In genomic region chr12:9258221-9258620, GRCm38 (mm10) we compare ENCODE assay signal across 24 mouse cellular contexts.
DNase-seq lines count a peak whose midpoint lies in the region; ATAC-seq lines count a peak whose summit lies in the region.
"Had no signal": no experiment of that assay in that cellular context is flagged by ENCODE, and none has a peak within 500 bp of the region (broad histone marks: within the 10 kb centered on the region; RNA-seq: fewer than 3 reads in every experiment).

No protein-coding gene starts in this region.

- peaks cover 7% of the 10 kb centered on the region; the same call in 1 of the 2 replicates for H3K27me3 ChIP-seq in limb, embryonic 11.5 days (ENCODE audit: control insufficient read depth, insufficient read depth, low read length)
- H3K27me3 ChIP-seq in neural tube, embryonic 14.5 days (ENCODE audit: control insufficient read depth, insufficient read depth, low read length), result no peaks in the 10 kb centered on the region
- H3K27me3 ChIP-seq in forebrain, embryonic 15.5 days, result no peaks in the 10 kb centered on the region
- H3K27me3 ChIP-seq: embryonic facial prominence, embryonic 12.5 days; embryonic facial prominence, embryonic 15.5 days; heart, embryonic 13.5 days had no signal

- WGBS in limb, embryonic 11.5 days, result 3% methylated on average over 1 of the region's 1 CpGs
- WGBS in neural tube, embryonic 14.5 days, result 14% methylated on average over 1 of the region's 1 CpGs
- 71% methylated on average over 1 of the region's 1 CpGs for WGBS in forebrain, embryonic 15.5 days

- no peaks in the 10 kb centered on the region for H3K9me3 ChIP-seq in limb, embryonic 11.5 days (ENCODE audit: control insufficient read depth, low read length)
- no peaks in the 10 kb centered on the region for H3K9me3 ChIP-seq in neural tube, embryonic 14.5 days (ENCODE audit: control insufficient read depth, low read length)
- H3K9me3 ChIP-seq in forebrain, embryonic 15.5 days, result no peaks in the 10 kb centered on the region
- H3K9me3 ChIP-seq: embryonic facial prominence, embryonic 12.5 days; embryonic facial prominence, embryonic 15.5 days; heart, embryonic 10.5 days; heart, embryonic 13.5 days had no signal

- peak; percentile 56; the same call in 1 of the 2 replicates for ATAC-seq in limb, embryonic 11.5 days (ENCODE audit: insufficient number of reproducible peaks, low FRiP score, low TSS enrichment, low read depth)
- peak; percentile 58; the same call in 1 of the 2 replicates for ATAC-seq in neural tube, embryonic 14.5 days (ENCODE audit: low read depth)
- ATAC-seq in forebrain, embryonic 15.5 days (replicated peaks), result no peak
- ATAC-seq: activated CD4-positive, CD25-positive, alpha-beta regulatory T cell, adult 4 months; forebrain, embryonic 14.5 days; hindbrain, postnatal 0 days; inflammation-experienced regulatory T-cells, adult 6 months had no signal

- no peaks in the 10 kb centered on the region; the same call in 1 of the 2 replicates for H3K36me3 ChIP-seq in limb, embryonic 11.5 days (ENCODE audit: control insufficient read depth, insufficient read depth, low read length)
- H3K36me3 ChIP-seq in neural tube, embryonic 14.5 days (ENCODE audit: control insufficient read depth, insufficient read depth, low read length), result no peaks in the 10 kb centered on the region
- no peaks in the 10 kb centered on the region for H3K36me3 ChIP-seq in forebrain, embryonic 15.5 days
- H3K36me3 ChIP-seq: embryonic facial prominence, embryonic 12.5 days; embryonic facial prominence, embryonic 15.5 days; heart, embryonic 10.5 days; heart, embryonic 13.5 days had no signal

- H3K27ac ChIP-seq in limb, embryonic 11.5 days (replicated peaks; ENCODE audit: low read depth, low read length), result no peak overlapping the region
- no peak overlapping the region for H3K27ac ChIP-seq in neural tube, embryonic 14.5 days (ENCODE audit: low read depth, low read length)
- H3K27ac ChIP-seq in forebrain, embryonic 15.5 days (replicated peaks), result no peak overlapping the region
- H3K27ac ChIP-seq: embryonic facial prominence, embryonic 12.5 days; embryonic facial prominence, embryonic 15.5 days; heart, adult 2 months; heart, embryonic 10.5 days; heart, embryonic 13.5 days; hindbrain, embryonic 14.5 days; hindbrain, postnatal 0 days had no signal

- H3K4me1 ChIP-seq in limb, embryonic 11.5 days (ENCODE audit: control insufficient read depth, insufficient read depth, low read length), result peaks cover 15% of the 10 kb centered on the region
- H3K4me1 ChIP-seq in neural tube, embryonic 14.5 days (ENCODE audit: control insufficient read depth, insufficient read depth, low read length), result peaks cover 9% of the 10 kb centered on the region
- H3K4me1 ChIP-seq in forebrain, embryonic 15.5 days, result 0 out of 2 replicates have a peak, but pooled peaks cover 6% of the 10 kb centered on the region

- H3K4me3 ChIP-seq in limb, embryonic 11.5 days (ENCODE audit: low read depth, low read length), result no peak overlapping the region
- H3K4me3 ChIP-seq in neural tube, embryonic 14.5 days (ENCODE audit: low read depth, low read length), result no peak overlapping the region
- no peak overlapping the region for H3K4me3 ChIP-seq in forebrain, embryonic 15.5 days
- H3K4me3 ChIP-seq: embryonic facial prominence, embryonic 12.5 days; embryonic facial prominence, embryonic 15.5 days; heart, adult 2 months; heart, embryonic 10.5 days; heart, embryonic 13.5 days had no signal

- no peak overlapping the region for H3K4me2 ChIP-seq in limb, embryonic 11.5 days (ENCODE audit: low read depth, severe bottlenecking)
- H3K4me2 ChIP-seq in neural tube, embryonic 14.5 days (ENCODE audit: low read depth, low read length), result no peak overlapping the region
- no peak overlapping the region for H3K4me2 ChIP-seq in forebrain, embryonic 15.5 days (replicated peaks)
- H3K4me2 ChIP-seq: embryonic facial prominence, embryonic 12.5 days; embryonic facial prominence, embryonic 15.5 days; heart, embryonic 13.5 days; hindbrain, embryonic 14.5 days had no signal

- H3K9ac ChIP-seq in limb, embryonic 11.5 days (ENCODE audit: low read length), result no peak overlapping the region
- no peak overlapping the region for H3K9ac ChIP-seq in neural tube, embryonic 14.5 days (replicated peaks; ENCODE audit: low read depth, low read length)
- no peak overlapping the region for H3K9ac ChIP-seq in forebrain, embryonic 15.5 days (replicated peaks)
- H3K9ac ChIP-seq: embryonic facial prominence, embryonic 12.5 days; embryonic facial prominence, embryonic 15.5 days; heart, embryonic 13.5 days; hindbrain, embryonic 14.5 days had no signal

- peak; percentile 37 for DNase-seq in heart, adult 11 months
- DNase-seq in heart, adult 18-20 months, result no peak
- DNase-seq in limb, embryonic 11.5 days (ENCODE audit: low spot score), result no peak
- no peak for DNase-seq in left cerebral cortex, adult 9 months (ENCODE audit: low spot score in 2 of 2)
- DNase-seq: adrenal gland, adult 8-10 months; adrenal gland, postnatal 25 days; cerebellum, adult 18-20 months; cerebellum, adult 9-10 months; cerebellum, postnatal 14 days; gastrocnemius, postnatal 10 days; heart, adult 2 months; heart, postnatal 14 days; heart, postnatal 4 days had no signal
